ENCODE assay signal across 10 mouse cellular contexts in the genomic region with DNA sequence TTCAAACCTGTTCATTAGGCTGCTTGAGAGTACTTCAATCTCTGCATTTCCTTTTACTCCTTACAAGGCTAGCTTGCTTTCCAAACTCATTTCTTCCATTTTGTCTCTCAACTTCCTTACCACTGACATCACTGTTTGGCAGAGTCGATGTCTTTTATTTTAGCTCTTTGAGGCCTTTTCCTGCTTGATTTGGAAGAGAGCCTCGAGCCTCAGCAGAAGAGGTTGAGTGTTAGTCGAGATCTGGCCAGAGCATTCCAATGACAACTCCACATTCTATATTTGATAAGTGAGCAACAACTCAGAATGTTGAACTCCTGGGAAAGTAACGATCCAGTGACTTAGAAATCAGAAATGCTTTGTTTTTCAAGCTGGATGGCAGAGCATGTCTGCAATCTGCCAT. TPM values are rescaled to one million over a fixed set of nuclear protein-coding genes. Genes with fewer than 3 reads are reported as not detected.
DNase-seq lines count a peak whose midpoint lies in the region; ATAC-seq and TF ChIP-seq lines count a peak whose summit lies in the region.
"Had no signal": no experiment of that assay in that cellular context is flagged by ENCODE, and none has a peak within 500 bp of the region (broad histone marks: within the 10 kb centered on the region; RNA-seq: fewer than 3 reads in every experiment).

No protein-coding gene starts in this region.

- H3K9ac ChIP-seq in kidney, embryonic 15.5 days, result no peak overlapping the region
- H3K9ac ChIP-seq in kidney, embryonic 14.5 days (ENCODE audit: low read depth, low read length), result no peak overlapping the region
- H3K9ac ChIP-seq in lung, embryonic 15.5 days, result no peak overlapping the region
- H3K9ac ChIP-seq: forebrain, embryonic 15.5 days had no signal

- POLR2A ChIA-PET in Patski (lab: Charles Lee), result no interaction called here

- peak; percentile 3 for DNase-seq in Patski (ENCODE audit: low read depth, low spot score)
- no peak for DNase-seq in heart, embryonic 10.5 days (ENCODE audit: low spot score)
- DNase-seq in cerebellum, adult 8-10 months, result no peak
- DNase-seq in embryo, embryonic 11 days, result no peak
- DNase-seq in layer of hippocampus, adult 9-11 months, result no peak
- DNase-seq: right cerebral cortex, adult 18-20 months had no signal

- peak overlapping the region; percentile 19; the same call in 1 of the 2 replicates for H3K27ac ChIP-seq in kidney, embryonic 15.5 days
- no peak overlapping the region for H3K27ac ChIP-seq in kidney, embryonic 14.5 days (ENCODE audit: low read depth, low read length)
- H3K27ac ChIP-seq in heart, embryonic 10.5 days, result 0 out of 2 replicates have a peak overlapping the region, but pooled peaks have one; percentile 22
- H3K27ac ChIP-seq in lung, embryonic 15.5 days, result peak overlapping the region; percentile 86
- H3K27ac ChIP-seq: forebrain, embryonic 15.5 days had no signal

- H3K4me2 ChIP-seq in kidney, embryonic 15.5 days, result no peak overlapping the region
- no peak overlapping the region for H3K4me2 ChIP-seq in kidney, embryonic 14.5 days (replicated peaks; ENCODE audit: low read depth, low read length)
- H3K4me2 ChIP-seq in lung, embryonic 15.5 days, result no peak overlapping the region
- H3K4me2 ChIP-seq: forebrain, embryonic 15.5 days had no signal

- ATAC-seq in kidney, embryonic 15.5 days (replicated peaks; ENCODE audit: low FRiP score), result no peak
- ATAC-seq in kidney, embryonic 14.5 days (ENCODE audit: low FRiP score, low TSS enrichment), result no peak
- peak; percentile 37 for ATAC-seq in Patski
- peak; percentile 72; the same call in 1 of the 2 replicates for ATAC-seq in lung, embryonic 15.5 days (ENCODE audit: borderline replicate concordance, extremely low read depth, low FRiP score, low TSS enrichment)
- ATAC-seq: forebrain, embryonic 15.5 days had no signal

- H3K27me3 ChIP-seq in kidney, embryonic 15.5 days, result no peaks in the 10 kb centered on the region
- H3K27me3 ChIP-seq in kidney, embryonic 14.5 days (ENCODE audit: control insufficient read depth, insufficient read depth, low read length), result no peaks in the 10 kb centered on the region
- no peaks in the 10 kb centered on the region for H3K27me3 ChIP-seq in Patski
- H3K27me3 ChIP-seq in heart, embryonic 10.5 days (ENCODE audit: insufficient read depth, poor library complexity, severe bottlenecking), result no peaks in the 10 kb centered on the region
- H3K27me3 ChIP-seq in lung, embryonic 15.5 days, result no peaks in the 10 kb centered on the region
- H3K27me3 ChIP-seq: forebrain, embryonic 15.5 days had no signal

- no peaks in the 10 kb centered on the region for H3K9me3 ChIP-seq in kidney, embryonic 15.5 days (replicated peaks)
- no peaks in the 10 kb centered on the region for H3K9me3 ChIP-seq in kidney, embryonic 14.5 days (ENCODE audit: control insufficient read depth, low read length)
- H3K9me3 ChIP-seq in heart, embryonic 10.5 days, result no peaks in the 10 kb centered on the region
- no peaks in the 10 kb centered on the region for H3K9me3 ChIP-seq in lung, embryonic 15.5 days
- H3K9me3 ChIP-seq: forebrain, embryonic 15.5 days had no signal

- WGBS in kidney, embryonic 15.5 days, result 50% methylated on average over 4 of the region's 4 CpGs
- 67% methylated on average over 4 of the region's 4 CpGs for WGBS in kidney, embryonic 14.5 days
- 54% methylated on average over 4 of the region's 4 CpGs for WGBS in heart, embryonic 10.5 days
- 9% methylated on average over 4 of the region's 4 CpGs for WGBS in lung, embryonic 15.5 days

- H3K4me1 ChIP-seq in kidney, embryonic 15.5 days, result 0 out of 2 replicates have a peak, but pooled peaks cover 5% of the 10 kb centered on the region
- H3K4me1 ChIP-seq in kidney, embryonic 14.5 days (ENCODE audit: control insufficient read depth, insufficient read depth, low read length), result no peaks in the 10 kb centered on the region
- 0 out of 2 replicates have a peak, but pooled peaks cover 5% of the 10 kb centered on the region for H3K4me1 ChIP-seq in heart, embryonic 10.5 days
- peaks cover 15% of the 10 kb centered on the region; the same call in 1 of the 2 replicates for H3K4me1 ChIP-seq in lung, embryonic 15.5 days

- no peaks in the 10 kb centered on the region for H3K36me3 ChIP-seq in kidney, embryonic 15.5 days
- no peaks in the 10 kb centered on the region for H3K36me3 ChIP-seq in kidney, embryonic 14.5 days (ENCODE audit: control insufficient read depth, insufficient read depth, low read length)
- no peaks in the 10 kb centered on the region for H3K36me3 ChIP-seq in heart, embryonic 10.5 days
- no peaks in the 10 kb centered on the region for H3K36me3 ChIP-seq in lung, embryonic 15.5 days
- H3K36me3 ChIP-seq: forebrain, embryonic 15.5 days had no signal

- in situ Hi-C loops in Patski (cut with MboI; ENCODE audit: low pct_unique_long_range_greater_than_20kb), result no loop called here

- no peak for TF ChIP-seq CTCF in Patski (IDR thresholded peaks at IDR 0.05)

- H3K4me3 ChIP-seq in kidney, embryonic 15.5 days (replicated peaks), result no peak overlapping the region
- no peak overlapping the region for H3K4me3 ChIP-seq in kidney, embryonic 14.5 days (ENCODE audit: low read length)
- no peak overlapping the region for H3K4me3 ChIP-seq in heart, embryonic 10.5 days
- no peak overlapping the region for H3K4me3 ChIP-seq in lung, embryonic 15.5 days
- H3K4me3 ChIP-seq: forebrain, embryonic 15.5 days had no signal

- CTCF ChIA-PET in Patski (lab: Charles Lee), result interaction anchor here (1.0 to 1.3 kb wide), 3 partner anchors 12 to 29 kb away, joined by 3 to 5 read pairs (median 4); no protein-coding TSS in a partner anchor

RNA-seq across cellular contexts. Expression of gene Adgrl2, which starts 48.4 kb away (rescaled TPM):
- polyA plus RNA-seq in kidney, embryonic 15.5 days (2015; fragmentation: Nextera tagmentation; extraction: Ambion mirVana), result 62.1 and 64.6 TPM in 2 replicates
- polyA plus RNA-seq in kidney, embryonic 14.5 days (2014; fragmentation: Nextera tagmentation; extraction: Ambion mirVana), result 85.3 and 105 TPM in 2 replicates
- 107 TPM for polyA plus RNA-seq in Patski (2021)
- polyA plus RNA-seq in heart, embryonic 10.5 days (2016; fragmentation: Nextera tagmentation; extraction: Ambion mirVana), result 36.3 and 45.0 TPM in 2 replicates
- 61.5 and 62.1 TPM in 2 replicates for polyA plus RNA-seq in lung, embryonic 15.5 days (2015; fragmentation: Nextera tagmentation; extraction: Ambion mirVana)

Comparison
In these comparisons a context has a peak if more than half of its experiments do, and no peak if none do; other contexts are left out.
1. ATAC-seq: peak in Patski (single experiment) and lung, embryonic 15.5 days (single experiment); none in kidney, embryonic 15.5 days (single experiment) and kidney, embryonic 14.5 days (single experiment).